Mouse (Mus musculus) adrenal gland, postnatal 14 days (tissue): Measurements from ENCODE around the gene Tmem132c. TPM values are rescaled to one million over a fixed set of nuclear protein-coding genes. Genes with fewer than 3 reads are reported as not detected.
A peak's percentile ranks its signal among the peaks of the same experiment; 100 is the strongest.

ENCODE experiments used
- DNase-seq: peaks from one replicate; pipeline ENCODE4 v3.0.0; 2021; ENCODE audit warnings: mixed read lengths
- total RNA-seq: library from RNA; stranded (reverse); gene quantifications from 2 replicates; pipeline ENCODE4 v1.2.3, GENCODE M21; 2021

The Tmem132c gene
- total RNA-seq, 1 experiment from 2014 or later, result 1.0 TPM

- no peak for DNase-seq
These were observed 367.6 kb downstream of the Tmem132c start for GRCm38 (mm10) chr5:127609191-127609714.

DNA sequence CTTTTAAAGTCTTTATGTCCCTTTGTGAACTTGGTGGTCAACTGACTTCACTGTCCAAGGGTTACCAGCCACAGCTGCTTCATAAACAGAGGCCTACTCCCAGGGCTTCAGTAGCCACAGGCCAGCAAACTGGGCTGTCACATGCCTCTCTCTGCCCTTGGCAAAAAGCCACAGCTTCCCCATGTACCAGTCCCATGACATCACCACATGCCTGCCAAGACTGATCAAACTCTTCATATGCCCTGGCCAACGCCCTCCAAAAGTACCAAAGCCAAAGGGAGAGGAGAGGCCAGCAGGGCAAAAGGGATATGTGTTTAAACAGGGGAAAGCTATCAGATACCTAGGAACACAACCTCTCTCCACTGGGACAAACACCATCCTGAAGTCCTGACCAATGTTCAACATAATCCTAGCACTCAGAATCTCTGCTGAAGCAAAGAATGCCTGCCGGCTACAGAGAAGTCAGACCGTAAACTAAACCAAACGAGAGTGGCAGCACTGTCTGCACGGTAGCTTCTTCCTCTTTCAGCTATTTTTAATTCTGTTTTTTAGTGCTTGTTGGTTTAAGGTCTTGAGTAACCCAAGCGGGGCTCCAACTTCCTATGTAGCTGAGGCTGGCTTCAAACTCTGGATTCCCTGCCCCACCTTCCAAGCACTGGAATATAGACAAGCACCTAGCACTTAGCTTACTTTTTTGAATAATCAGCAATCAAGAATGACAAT lies 369.3 kb downstream of the Tmem132c start:
- DNase-seq, result peak; percentile 65

GRCm38 (mm10) chr5:127611881-127612280 lies 370.3 kb downstream of the Tmem132c start:
- no peak for DNase-seq

- no peak for DNase-seq
These were observed 370.8 kb downstream of the Tmem132c start for GRCm38 (mm10) chr5:127612397-127612796.
